Mouse (Mus musculus): ENCODE results near the gene Clba1. TPM values are rescaled to one million over a fixed set of nuclear protein-coding genes. Genes with fewer than 3 reads are reported as not detected.

Clba1 gene
- polyA plus RNA-seq, 1 experiment from 2014 or later, result 3.6 TPM

- H3K9me3 ChIP-seq (ENCODE audit: control insufficient read depth), result no peaks in the 10 kb centered on the region
- 80% methylated on average over 5 of the region's 5 CpGs for WGBS
- H3K4me1 ChIP-seq (replicated peaks; ENCODE audit: control insufficient read depth, insufficient read depth, low read length), result 0 out of 2 replicates have a peak, but pooled peaks cover 4% of the 10 kb centered on the region
- H3K27me3 ChIP-seq (replicated peaks; ENCODE audit: control insufficient read depth, insufficient read depth, low read length), result no peaks in the 10 kb centered on the region
- TF ChIP-seq CTCF (IDR thresholded peaks at IDR 0.05; ENCODE audit: low read depth), result no peak
- no peak overlapping the region for H3K9ac ChIP-seq (ENCODE audit: low read depth, low read length)
- H3K36me3 ChIP-seq (ENCODE audit: control insufficient read depth, insufficient read depth), result no peaks in the 10 kb centered on the region
- no peak overlapping the region for H3K4me3 ChIP-seq (ENCODE audit: low read depth, low read length)
- ATAC-seq, result no peak
- H3K27ac ChIP-seq (ENCODE audit: low read depth, low read length), result no peak overlapping the region
- H3K4me2 ChIP-seq (replicated peaks; ENCODE audit: low read depth), result no peak overlapping the region
Observed at GRCm38 (mm10) chr12:112764141-112764540, 44.6 kb upstream of the Clba1 start.

GRCm38 (mm10) chr12:112764991-112765390 is 43.7 kb upstream of the Clba1 start:
- Histone ChIP-seq H3K4me2 (replicated peaks; ENCODE audit: low read depth) (no peak overlapping the region), H3K9me3 (ENCODE audit: control insufficient read depth) (no peaks in the 10 kb centered on the region), H3K27ac (ENCODE audit: low read depth, low read length) (no peak overlapping the region), H3K27me3 (replicated peaks; ENCODE audit: control insufficient read depth, insufficient read depth, low read length) (no peaks in the 10 kb centered on the region), H3K4me3 (ENCODE audit: low read depth, low read length) (no peak overlapping the region), H3K4me1 (replicated peaks; ENCODE audit: control insufficient read depth, insufficient read depth, low read length) (0 out of 2 replicates have a peak, but pooled peaks cover 4% of the 10 kb centered on the region), H3K36me3 (ENCODE audit: control insufficient read depth, insufficient read depth) (no peaks in the 10 kb centered on the region), H3K9ac (ENCODE audit: low read depth, low read length) (no peak overlapping the region)
- TF ChIP-seq CTCF (IDR thresholded peaks at IDR 0.05; ENCODE audit: low read depth), result no peak
- WGBS, result 94% methylated on average over 7 of the region's 7 CpGs
- ATAC-seq, result no peak

GRCm38 (mm10) chr12:112766586-112766985 is 42.2 kb upstream of the Clba1 start:
- Histone ChIP-seq H3K4me1 (replicated peaks; ENCODE audit: control insufficient read depth, insufficient read depth, low read length) (0 out of 2 replicates have a peak, but pooled peaks cover 4% of the 10 kb centered on the region), H3K4me2 (replicated peaks; ENCODE audit: low read depth) (no peak overlapping the region), H3K27me3 (replicated peaks; ENCODE audit: control insufficient read depth, insufficient read depth, low read length) (no peaks in the 10 kb centered on the region), H3K9me3 (ENCODE audit: control insufficient read depth) (no peaks in the 10 kb centered on the region), H3K27ac (ENCODE audit: low read depth, low read length) (no peak overlapping the region), H3K4me3 (ENCODE audit: low read depth, low read length) (no peak overlapping the region), H3K36me3 (ENCODE audit: control insufficient read depth, insufficient read depth) (no peaks in the 10 kb centered on the region), H3K9ac (ENCODE audit: low read depth, low read length) (no peak overlapping the region)
- TF ChIP-seq CTCF (IDR thresholded peaks at IDR 0.05; ENCODE audit: low read depth), result no peak
- no peak for ATAC-seq
- 92% methylated on average over 7 of the region's 7 CpGs for WGBS

GRCm38 (mm10) chr12:112767036-112767890 is 41.5 kb upstream of the Clba1 start:
- H3K27ac ChIP-seq (ENCODE audit: low read depth, low read length), result no peak overlapping the region

GRCm38 (mm10) chr12:112768166-112768565 is 40.6 kb upstream of the Clba1 start:
- Histone ChIP-seq H3K9me3 (ENCODE audit: control insufficient read depth) (no peaks in the 10 kb centered on the region), H3K27ac (ENCODE audit: low read depth, low read length) (no peak overlapping the region), H3K4me3 (ENCODE audit: low read depth, low read length) (no peak overlapping the region), H3K27me3 (replicated peaks; ENCODE audit: control insufficient read depth, insufficient read depth, low read length) (no peaks in the 10 kb centered on the region), H3K4me2 (replicated peaks; ENCODE audit: low read depth) (no peak overlapping the region), H3K9ac (ENCODE audit: low read depth, low read length) (no peak overlapping the region), H3K36me3 (ENCODE audit: control insufficient read depth, insufficient read depth) (no peaks in the 10 kb centered on the region), H3K4me1 (replicated peaks; ENCODE audit: control insufficient read depth, insufficient read depth, low read length) (no peaks in the 10 kb centered on the region)
- no peak for ATAC-seq
- TF ChIP-seq CTCF (IDR thresholded peaks at IDR 0.05; ENCODE audit: low read depth), result no peak
- WGBS, result 91% methylated on average over 8 of the region's 8 CpGs

More at GRCm38 (mm10) chr12:112767036-112767890, 41.5 kb upstream of the Clba1 start:
- no peak for TF ChIP-seq CTCF (IDR thresholded peaks at IDR 0.05; ENCODE audit: low read depth)
- H3K9me3 ChIP-seq (ENCODE audit: control insufficient read depth), result no peaks in the 10 kb centered on the region
- no peak overlapping the region for H3K9ac ChIP-seq (ENCODE audit: low read depth, low read length)
- no peak overlapping the region for H3K4me2 ChIP-seq (replicated peaks; ENCODE audit: low read depth)
- no peaks in the 10 kb centered on the region for H3K4me1 ChIP-seq (replicated peaks; ENCODE audit: control insufficient read depth, insufficient read depth, low read length)
- H3K36me3 ChIP-seq (ENCODE audit: control insufficient read depth, insufficient read depth), result no peaks in the 10 kb centered on the region
- 89% methylated on average over 16 of the region's 16 CpGs for WGBS
- H3K27me3 ChIP-seq (replicated peaks; ENCODE audit: control insufficient read depth, insufficient read depth, low read length), result no peaks in the 10 kb centered on the region
- H3K4me3 ChIP-seq (ENCODE audit: low read depth, low read length), result no peak overlapping the region
- no peak for ATAC-seq

GRCm38 (mm10) chr12:112769031-112769430 is 39.7 kb upstream of the Clba1 start:
- Histone ChIP-seq H3K27me3 (replicated peaks; ENCODE audit: control insufficient read depth, insufficient read depth, low read length) (no peaks in the 10 kb centered on the region), H3K4me3 (ENCODE audit: low read depth, low read length) (no peak overlapping the region), H3K4me2 (replicated peaks; ENCODE audit: low read depth) (no peak overlapping the region), H3K36me3 (ENCODE audit: control insufficient read depth, insufficient read depth) (no peaks in the 10 kb centered on the region), H3K27ac (ENCODE audit: low read depth, low read length) (no peak overlapping the region), H3K9ac (ENCODE audit: low read depth, low read length) (no peak overlapping the region), H3K4me1 (replicated peaks; ENCODE audit: control insufficient read depth, insufficient read depth, low read length) (no peaks in the 10 kb centered on the region), H3K9me3 (ENCODE audit: control insufficient read depth) (no peaks in the 10 kb centered on the region)
- no peak for TF ChIP-seq CTCF (IDR thresholded peaks at IDR 0.05; ENCODE audit: low read depth)
- no peak for ATAC-seq
- 87% methylated on average over 6 of the region's 6 CpGs for WGBS

Data from intestine, postnatal 0 days (tissue).